Mouse (Mus musculus) ES-Bruce4 (cell line): ENCODE results near the gene Cd7.

Source experiments
- CTCF ChIP-seq: IDR thresholded peaks from one replicate; pipeline ENCODE4 v1.8.1; 2011; ENCODE audit warnings: low read depth, low read length
- POLR2A ChIP-seq: IDR thresholded peaks from one replicate; pipeline ENCODE4 v1.8.1; 2011; ENCODE audit warnings: low read length; ENCODE audit not compliant: insufficient read depth

DNA sequence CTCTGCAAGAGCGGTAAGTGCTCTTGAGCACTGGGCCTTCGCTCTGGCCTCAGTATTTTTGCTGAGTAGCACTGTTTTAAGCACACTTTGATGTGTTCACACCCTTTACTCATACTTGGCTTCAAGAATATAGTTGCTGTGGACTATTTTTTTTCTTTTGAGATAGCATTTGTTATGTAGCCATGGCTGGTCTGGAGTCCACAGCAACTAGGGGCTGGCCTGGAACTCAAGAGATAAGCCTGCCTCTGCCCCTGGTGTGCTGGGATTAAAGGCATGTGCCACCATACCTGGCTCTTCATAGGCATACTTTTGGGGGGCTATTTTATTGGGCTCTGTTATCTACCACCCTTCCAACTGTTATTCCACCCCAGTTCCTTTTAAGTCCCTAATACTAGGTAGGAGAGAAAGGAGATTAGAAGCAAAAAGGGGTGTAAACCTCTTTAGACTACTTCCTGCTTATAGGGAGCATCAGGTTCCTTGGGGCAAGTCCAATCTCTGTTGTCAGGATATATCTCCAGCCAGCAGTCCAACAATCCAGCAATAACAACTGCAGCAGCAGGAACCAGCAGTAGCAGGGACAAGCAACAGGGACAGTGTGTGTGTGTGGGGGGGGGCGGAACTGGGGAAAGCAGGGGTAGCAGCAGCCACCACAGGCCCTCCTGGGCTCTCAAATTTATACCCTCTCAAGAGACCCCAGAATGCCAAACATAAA lies 29.0 kb downstream of the Cd7 start:
- TF ChIP-seq CTCF (no peak), POLR2A (no peak)
